Mouse (Mus musculus): ENCODE data around the gene Plxna4. TPM values are rescaled to one million over a fixed set of nuclear protein-coding genes. Genes with fewer than 3 reads are reported as not detected.

The Plxna4 gene
- total RNA-seq, 1 experiment: 0.98 TPM

DNA sequence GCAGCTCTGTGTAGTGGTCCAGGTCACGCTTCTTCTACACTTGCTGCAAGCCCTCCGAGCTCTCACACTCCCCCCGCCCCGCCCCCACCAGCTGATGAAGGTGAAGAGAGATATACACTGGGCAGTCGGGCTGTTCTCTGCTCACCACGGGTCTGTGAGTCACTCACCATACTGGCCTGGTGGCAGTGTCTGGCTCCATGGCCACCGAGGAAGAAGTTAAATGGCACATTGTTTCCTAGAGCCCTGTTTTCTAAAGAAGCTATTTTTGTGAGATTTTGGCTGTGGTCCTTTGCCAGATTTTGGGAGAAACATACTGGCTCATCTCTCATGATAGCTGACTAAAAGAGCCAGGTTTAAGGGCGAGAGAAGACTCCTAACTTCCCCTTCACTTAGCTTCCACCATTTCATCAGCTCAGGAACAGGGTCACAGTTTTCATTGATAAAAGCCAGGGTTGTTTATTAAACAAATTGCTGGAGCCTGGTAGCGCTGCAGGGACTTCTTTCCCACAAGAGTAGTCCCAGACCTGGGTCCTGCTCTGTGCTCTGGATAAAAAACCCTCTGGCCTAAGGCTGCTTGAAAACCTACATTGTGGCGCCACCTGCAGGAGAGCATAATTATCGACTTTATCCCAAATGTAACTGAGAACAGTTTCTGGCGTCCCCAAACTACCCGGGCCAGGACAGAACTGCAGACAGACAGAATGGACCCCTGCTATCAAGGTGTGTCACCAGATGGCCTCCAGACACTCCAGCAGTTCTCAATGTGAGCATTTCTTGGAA is 3.2 kb upstream of the Plxna4 start:
- DNase-seq (ENCODE audit: low read depth, low spot score): peak; percentile 58
- H3K27ac ChIP-seq (ENCODE audit: insufficient read depth, low read depth, low read length, poor library complexity, severe bottlenecking): no peak overlapping the region
- in situ Hi-C loops (cut with MboI; ENCODE audit: low sequenced_read_pairs in 2 of 2, unreplicated experiment in 2 of 2): loop anchor here in 1 of 2 experiments (25.0 kb wide), 1 partner anchor 929 kb away; no protein-coding TSS in a partner anchor
- H3K9ac ChIP-seq (ENCODE audit: insufficient read depth, low read depth, low read length, poor library complexity, severe bottlenecking): no peak overlapping the region
- H3K4me1 ChIP-seq (ENCODE audit: control insufficient read depth in 2 of 2, insufficient read depth in 2 of 2, low read length in 2 of 2, poor library complexity in 1 of 2): peaks cover 0 to 2% of the 10 kb centered on the region in 2 experiments; a peak in 1 of 4 replicates
- H3K9me3 ChIP-seq (ENCODE audit: control insufficient read depth, insufficient read depth, low read depth, low read length): no peaks in the 10 kb centered on the region
- no peaks in the 10 kb centered on the region for H3K36me3 ChIP-seq (ENCODE audit: control insufficient read depth, insufficient read depth, low read length, poor library complexity, severe bottlenecking)
- no peak overlapping the region for H3K4me3 ChIP-seq (ENCODE audit: insufficient read depth in 1 of 2, low read depth in 1 of 2, low read length in 2 of 2, poor library complexity in 1 of 2, severe bottlenecking in 1 of 2)
- TF ChIP-seq CHD2 (IDR thresholded peaks at IDR 0.05; ENCODE audit: low read depth, low read length) (no peak), MAFK (IDR thresholded peaks at IDR 0.05; ENCODE audit: insufficient read depth, low read depth, low read length) (no peak), ZC3H11A (IDR thresholded peaks at IDR 0.05; ENCODE audit: borderline replicate concordance, low read depth, low read length) (peak; percentile 93)

DNA sequence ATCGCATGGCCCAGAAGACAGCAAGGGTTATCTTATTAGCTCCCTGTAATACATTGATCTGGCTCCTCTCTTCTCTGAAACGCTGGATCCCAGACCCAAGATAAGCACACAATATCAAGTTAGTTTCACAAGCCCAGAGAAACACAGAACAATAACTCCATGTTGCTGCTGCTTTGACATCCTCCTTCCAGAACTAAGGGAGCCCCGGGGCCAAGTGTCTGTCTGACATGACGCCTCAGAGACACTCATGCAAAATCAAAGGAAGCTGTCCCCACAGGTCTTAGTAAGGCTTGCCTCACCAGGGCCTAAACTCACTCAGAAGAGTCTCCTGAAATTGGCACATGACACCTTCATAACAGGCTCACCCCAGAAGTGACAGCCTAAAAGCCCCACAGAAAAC is 1.6 kb upstream of the Plxna4 start:
- H3K4me3 ChIP-seq (ENCODE audit: insufficient read depth in 1 of 2, low read depth in 1 of 2, low read length in 2 of 2, poor library complexity in 1 of 2, severe bottlenecking in 1 of 2): no peak overlapping the region
- in situ Hi-C loops (cut with MboI; ENCODE audit: low sequenced_read_pairs in 2 of 2, unreplicated experiment in 2 of 2): loop anchor here in 1 of 2 experiments (25.0 kb wide), 1 partner anchor 927 kb away; no protein-coding TSS in a partner anchor
- no peak overlapping the region for H3K9ac ChIP-seq (ENCODE audit: insufficient read depth, low read depth, low read length, poor library complexity, severe bottlenecking)
- no peak overlapping the region for H3K27ac ChIP-seq (ENCODE audit: insufficient read depth, low read depth, low read length, poor library complexity, severe bottlenecking)
- H3K4me1 ChIP-seq (ENCODE audit: control insufficient read depth in 2 of 2, insufficient read depth in 2 of 2, low read length in 2 of 2, poor library complexity in 1 of 2): peaks cover 0 to 2% of the 10 kb centered on the region in 2 experiments; a peak in 1 of 4 replicates
- H3K36me3 ChIP-seq (ENCODE audit: control insufficient read depth, insufficient read depth, low read length, poor library complexity, severe bottlenecking): no peaks in the 10 kb centered on the region
- no peak for DNase-seq (ENCODE audit: low read depth, low spot score)
- TF ChIP-seq CHD2 (IDR thresholded peaks at IDR 0.05; ENCODE audit: low read depth, low read length): no peak
- TF ChIP-seq ZNF384 (IDR thresholded peaks at IDR 0.05; ENCODE audit: low read depth, low read length): no peak
- no peak for TF ChIP-seq HCFC1 (IDR thresholded peaks at IDR 0.05; ENCODE audit: borderline replicate concordance, insufficient read depth, low read length)
- no peak for TF ChIP-seq MAFK (IDR thresholded peaks at IDR 0.05; ENCODE audit: insufficient read depth, low read depth, low read length)
- no peak for TF ChIP-seq ZC3H11A (IDR thresholded peaks at IDR 0.05; ENCODE audit: borderline replicate concordance, low read depth, low read length)
- H3K9me3 ChIP-seq (ENCODE audit: control insufficient read depth, insufficient read depth, low read depth, low read length): no peaks in the 10 kb centered on the region

DNA sequence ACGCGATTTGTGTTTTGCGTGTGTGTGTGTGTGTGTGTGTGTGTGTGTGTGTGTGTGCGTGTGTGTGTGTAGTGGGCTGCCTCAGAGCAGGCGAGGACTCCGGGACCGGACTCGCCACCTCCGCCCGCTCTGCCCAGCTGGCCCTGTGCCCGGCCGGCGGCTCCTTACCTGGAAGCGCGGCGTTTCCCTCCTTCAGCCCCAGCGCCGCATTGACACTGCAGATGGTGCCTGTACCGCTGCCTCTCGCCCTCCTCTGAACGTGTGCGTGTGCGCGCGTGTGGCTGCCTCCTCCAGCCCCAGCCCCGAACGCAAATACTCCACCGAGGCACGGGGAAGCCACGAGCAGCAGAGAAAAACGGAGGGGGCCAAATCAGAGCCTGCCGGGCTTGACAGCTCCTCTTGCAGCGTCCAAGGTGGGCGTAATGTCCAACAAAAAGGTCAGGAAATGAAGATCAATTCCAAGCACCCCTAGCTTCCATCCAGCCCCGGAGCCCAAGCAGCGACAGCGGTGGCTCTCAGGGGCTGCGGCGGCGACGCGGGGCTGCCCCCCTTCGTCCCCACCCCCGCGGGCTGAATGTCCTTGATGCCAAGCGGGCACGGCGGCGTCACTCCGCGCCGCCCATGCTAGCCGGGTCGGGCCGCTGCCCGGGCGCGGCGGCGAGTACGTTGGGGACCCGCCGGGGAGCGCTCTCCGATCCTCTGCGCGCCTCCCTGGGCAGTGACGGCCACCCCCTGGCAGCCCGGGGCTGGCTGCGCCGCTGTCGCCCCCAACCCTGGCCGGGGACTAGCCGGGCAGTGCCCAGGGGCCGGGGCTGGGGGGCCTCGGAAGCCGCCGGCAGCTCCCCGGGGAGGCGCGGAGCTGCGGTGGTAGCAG is 619 bp downstream of the Plxna4 start:
- DNase-seq (ENCODE audit: low read depth, low spot score): no peak
- peak overlapping the region; percentile 53 to 67 for H3K4me3 ChIP-seq (ENCODE audit: insufficient read depth in 1 of 2, low read depth in 1 of 2, low read length in 2 of 2, poor library complexity in 1 of 2, severe bottlenecking in 1 of 2)
- TF ChIP-seq CHD2 (IDR thresholded peaks at IDR 0.05; ENCODE audit: low read depth, low read length): no peak
- TF ChIP-seq ZC3H11A (IDR thresholded peaks at IDR 0.05; ENCODE audit: borderline replicate concordance, low read depth, low read length): no peak
- TF ChIP-seq MAFK (IDR thresholded peaks at IDR 0.05; ENCODE audit: insufficient read depth, low read depth, low read length): no peak
- TF ChIP-seq HCFC1 (IDR thresholded peaks at IDR 0.05; ENCODE audit: borderline replicate concordance, insufficient read depth, low read length): no peak
- TF ChIP-seq ZNF384 (IDR thresholded peaks at IDR 0.05; ENCODE audit: low read depth, low read length): no peak
- no peaks in the 10 kb centered on the region for H3K9me3 ChIP-seq (ENCODE audit: control insufficient read depth, insufficient read depth, low read depth, low read length)
- H3K4me1 ChIP-seq (ENCODE audit: control insufficient read depth in 2 of 2, insufficient read depth in 2 of 2, low read length in 2 of 2, poor library complexity in 1 of 2): peaks cover 0 to 2% of the 10 kb centered on the region in 2 experiments; a peak in 1 of 4 replicates
- in situ Hi-C loops (cut with MboI; ENCODE audit: low sequenced_read_pairs in 2 of 2, unreplicated experiment in 2 of 2): loop anchor here in 1 of 2 experiments (25.0 kb wide), 1 partner anchor 925 kb away; no protein-coding TSS in a partner anchor
- H3K36me3 ChIP-seq (ENCODE audit: control insufficient read depth, insufficient read depth, low read length, poor library complexity, severe bottlenecking): no peaks in the 10 kb centered on the region
- H3K9ac ChIP-seq (ENCODE audit: insufficient read depth, low read depth, low read length, poor library complexity, severe bottlenecking): peak overlapping the region; percentile 51
- no peak overlapping the region for H3K27ac ChIP-seq (ENCODE audit: insufficient read depth, low read depth, low read length, poor library complexity, severe bottlenecking)

DNA sequence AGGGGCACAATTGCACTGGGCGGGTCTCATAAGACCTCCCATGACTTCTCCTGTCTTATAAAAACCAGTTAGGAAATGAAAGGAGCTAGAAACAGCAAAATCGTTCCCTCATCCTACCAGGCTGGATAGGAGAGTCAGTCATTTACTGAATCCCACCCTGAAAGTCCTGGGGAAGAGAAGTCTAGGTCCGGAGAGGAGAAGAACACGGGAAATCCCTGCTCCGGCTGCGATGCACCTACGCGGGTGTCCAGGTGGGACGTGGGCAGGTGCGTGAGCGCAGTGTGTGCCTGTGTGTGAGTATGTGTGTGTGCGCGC is 1.2 kb downstream of the Plxna4 start:
- no peak for DNase-seq (ENCODE audit: low read depth, low spot score)
- TF ChIP-seq MAFK (IDR thresholded peaks at IDR 0.05; ENCODE audit: insufficient read depth, low read depth, low read length) (no peak), ZNF384 (IDR thresholded peaks at IDR 0.05; ENCODE audit: low read depth, low read length) (no peak), HCFC1 (IDR thresholded peaks at IDR 0.05; ENCODE audit: borderline replicate concordance, insufficient read depth, low read length) (no peak), ZC3H11A (IDR thresholded peaks at IDR 0.05; ENCODE audit: borderline replicate concordance, low read depth, low read length) (no peak), CHD2 (IDR thresholded peaks at IDR 0.05; ENCODE audit: low read depth, low read length) (no peak)
- H3K4me3 ChIP-seq (ENCODE audit: insufficient read depth in 1 of 2, low read depth in 1 of 2, low read length in 2 of 2, poor library complexity in 1 of 2, severe bottlenecking in 1 of 2): peak overlapping the region; percentile 53 to 67; a peak in 3 of 4 replicates
- H3K4me1 ChIP-seq (ENCODE audit: control insufficient read depth in 2 of 2, insufficient read depth in 2 of 2, low read length in 2 of 2, poor library complexity in 1 of 2): peaks cover 0 to 2% of the 10 kb centered on the region in 2 experiments; a peak in 1 of 4 replicates
- in situ Hi-C loops (cut with MboI; ENCODE audit: low sequenced_read_pairs in 2 of 2, unreplicated experiment in 2 of 2): loop anchor here in 1 of 2 experiments (25.0 kb wide), 1 partner anchor 924 kb away; no protein-coding TSS in a partner anchor
- H3K9ac ChIP-seq (ENCODE audit: insufficient read depth, low read depth, low read length, poor library complexity, severe bottlenecking): no peak overlapping the region
- no peaks in the 10 kb centered on the region for H3K36me3 ChIP-seq (ENCODE audit: control insufficient read depth, insufficient read depth, low read length, poor library complexity, severe bottlenecking)
- no peak overlapping the region for H3K27ac ChIP-seq (ENCODE audit: insufficient read depth, low read depth, low read length, poor library complexity, severe bottlenecking)
- H3K9me3 ChIP-seq (ENCODE audit: control insufficient read depth, insufficient read depth, low read depth, low read length): no peaks in the 10 kb centered on the region

All from ES-E14 (cell line).